Mouse (Mus musculus): ENCODE data around the gene March6. TPM values are rescaled to one million over a fixed set of nuclear protein-coding genes. Genes with fewer than 3 reads are reported as not detected.
A peak's percentile ranks its signal among the peaks of the same experiment; 100 is the strongest.

The March6 gene
- polyA plus RNA-seq, 1 experiment from 2014 or later, result 81.1 TPM

DNA sequence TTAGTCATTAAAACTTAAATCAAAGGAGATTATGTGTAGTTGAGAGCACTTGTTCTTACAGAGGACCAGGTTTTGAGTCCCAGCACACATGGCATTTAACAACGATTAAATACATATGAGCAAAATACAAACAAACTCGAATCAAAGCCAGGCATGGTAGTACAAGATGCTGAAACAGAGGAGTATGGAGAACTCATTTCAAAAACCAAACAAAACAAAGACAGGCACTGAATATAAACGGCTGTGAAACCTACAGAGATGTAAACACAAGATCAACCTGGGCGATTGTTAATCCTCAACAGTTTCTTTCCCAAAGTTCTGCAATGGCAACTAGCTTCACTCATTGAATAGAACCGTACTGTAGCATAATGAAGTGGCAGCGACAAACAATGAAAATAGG, 1.8 kb downstream of the March6 start:
- no peak for ATAC-seq (replicated peaks)
- Histone ChIP-seq H3K4me1 (peaks cover 20% of the 10 kb centered on the region), H3K27me3 (no peaks in the 10 kb centered on the region), H3K4me2 (replicated peaks) (peak overlapping the region; percentile 62), H3K36me3 (peaks cover 4% of the 10 kb centered on the region; the same call in 1 of the 2 replicates), H3K9ac (replicated peaks) (peak overlapping the region; percentile 86; the same call in 1 of the 2 replicates), H3K4me3 (peak overlapping the region; percentile 82), H3K9me3 (no peaks in the 10 kb centered on the region), H3K27ac (replicated peaks) (no peak overlapping the region)
- 23% methylated on average over 6 of the region's 6 CpGs for WGBS

DNA sequence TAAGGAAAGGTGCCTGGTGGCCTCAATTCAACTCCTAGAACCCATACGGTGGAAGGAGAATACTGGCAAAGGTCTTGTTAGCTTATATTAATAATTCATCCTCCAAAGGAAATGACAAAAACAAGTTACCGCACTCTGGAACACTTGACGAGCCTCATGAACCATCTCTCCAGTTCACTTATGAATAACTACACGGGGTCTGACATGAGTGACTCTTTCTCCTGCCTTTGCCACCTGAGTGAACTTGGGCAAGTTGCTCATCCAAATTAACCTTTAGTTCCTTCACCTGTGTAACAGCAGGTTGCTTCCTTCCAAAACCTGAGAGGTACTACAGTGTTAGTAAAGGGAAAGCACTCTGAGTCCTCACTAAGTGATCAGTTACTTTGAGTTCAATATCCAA, 2.4 kb downstream of the March6 start:
- WGBS, result 94% methylated on average over 4 of the region's 4 CpGs
- Histone ChIP-seq H3K4me1 (peaks cover 20% of the 10 kb centered on the region), H3K27ac (replicated peaks) (no peak overlapping the region), H3K36me3 (peaks cover 4% of the 10 kb centered on the region; the same call in 1 of the 2 replicates), H3K9ac (replicated peaks) (no peak overlapping the region), H3K4me3 (no peak overlapping the region), H3K9me3 (no peaks in the 10 kb centered on the region), H3K27me3 (no peaks in the 10 kb centered on the region), H3K4me2 (replicated peaks) (no peak overlapping the region)
- ATAC-seq (replicated peaks), result no peak

DNA sequence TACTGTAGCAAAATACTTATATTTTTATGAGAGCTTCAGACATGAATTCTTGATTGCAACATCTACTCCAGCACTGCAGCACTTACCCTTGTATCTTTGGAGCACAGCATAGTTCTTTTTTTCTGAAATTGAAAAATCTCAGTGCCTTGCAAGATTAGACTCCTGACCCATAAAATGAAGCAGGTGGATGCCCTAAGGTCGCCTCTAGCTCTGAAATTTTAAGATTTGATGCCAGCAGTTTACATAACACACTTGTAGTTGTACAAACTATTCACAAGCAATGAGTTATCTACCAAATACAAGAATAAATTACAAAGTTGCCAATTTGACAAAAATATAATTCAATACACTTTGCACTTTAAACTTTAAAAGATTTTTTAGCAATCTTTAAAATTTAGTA, 4.4 kb downstream of the March6 start:
- Histone ChIP-seq H3K36me3 (peaks cover 4% of the 10 kb centered on the region; the same call in 1 of the 2 replicates), H3K9me3 (no peaks in the 10 kb centered on the region), H3K4me1 (peaks cover 17% of the 10 kb centered on the region), H3K27me3 (no peaks in the 10 kb centered on the region), H3K4me3 (no peak overlapping the region), H3K27ac (replicated peaks) (no peak overlapping the region), H3K4me2 (replicated peaks) (no peak overlapping the region), H3K9ac (replicated peaks) (no peak overlapping the region)
- 100% methylated on average over 1 of the region's 1 CpGs for WGBS
- no peak for ATAC-seq (replicated peaks)

DNA sequence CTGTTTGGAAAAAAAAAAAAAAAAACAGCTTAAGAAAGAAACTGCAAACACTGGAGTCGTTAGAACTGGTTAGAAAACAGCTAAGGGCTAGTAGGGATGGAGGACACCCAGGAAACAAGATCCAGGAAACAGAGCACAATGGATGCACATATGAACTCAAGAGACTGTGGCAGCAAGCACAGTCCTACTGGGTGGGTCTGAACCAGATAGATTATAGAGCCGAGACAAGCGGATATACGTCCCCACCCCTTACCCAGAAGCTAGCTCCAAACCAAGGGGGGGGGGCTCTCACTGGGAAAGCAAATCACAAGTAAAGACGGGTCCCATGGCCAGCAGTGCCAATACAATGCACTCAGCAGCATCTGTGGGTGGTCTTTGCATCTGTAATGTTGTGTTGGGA, 11.9 kb downstream of the March6 start:
- WGBS, result 76% methylated on average over 5 of the region's 5 CpGs
- H3K9ac ChIP-seq (replicated peaks), result no peak overlapping the region
- no peaks in the 10 kb centered on the region for H3K9me3 ChIP-seq
- no peak overlapping the region for H3K4me3 ChIP-seq
- H3K36me3 ChIP-seq, result no peaks in the 10 kb centered on the region
- no peak for ATAC-seq (replicated peaks)
- no peaks in the 10 kb centered on the region for H3K27me3 ChIP-seq
- no peaks in the 10 kb centered on the region for H3K4me1 ChIP-seq
- H3K4me2 ChIP-seq (replicated peaks), result no peak overlapping the region
- no peak overlapping the region for H3K27ac ChIP-seq (replicated peaks)

DNA sequence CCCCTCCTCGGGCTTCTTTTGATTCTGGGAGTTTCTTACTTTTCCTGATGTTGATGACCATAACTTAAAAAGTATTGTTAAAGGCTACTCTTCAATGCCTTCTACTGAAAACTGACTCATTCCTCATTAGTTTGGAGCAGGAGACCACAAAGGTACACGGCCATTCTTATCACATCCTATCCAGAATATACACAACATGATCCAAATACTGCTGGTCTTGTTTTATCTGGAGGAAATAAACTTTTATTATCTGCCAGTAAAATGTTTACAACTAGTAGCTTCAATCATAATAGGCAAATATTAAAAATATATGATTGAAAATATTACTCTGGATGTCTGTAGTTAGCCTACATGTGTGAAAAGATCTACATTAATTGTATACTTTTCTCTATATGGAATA, 12.5 kb downstream of the March6 start:
- ATAC-seq (replicated peaks), result no peak
- 92% methylated on average over 2 of the region's 2 CpGs for WGBS

DNA sequence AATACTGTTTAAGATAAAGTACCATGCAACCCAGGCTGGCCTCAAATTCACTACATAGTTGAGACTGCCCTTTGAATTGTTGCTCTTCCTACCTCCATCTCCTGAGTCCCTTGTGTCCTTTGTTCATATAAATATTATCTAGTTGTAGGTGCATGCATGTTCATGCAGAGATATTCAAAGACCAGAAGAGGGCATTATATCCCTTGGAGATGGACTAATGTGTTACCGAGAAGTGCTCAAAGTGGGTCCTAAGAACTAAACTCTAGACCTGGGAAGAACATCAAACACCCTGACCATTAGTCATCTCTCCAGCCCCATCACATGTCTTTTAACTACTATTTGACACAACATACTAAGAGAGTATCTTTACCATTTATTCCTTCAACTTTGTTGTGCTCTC, 13.7 kb downstream of the March6 start:
- Histone ChIP-seq H3K27ac (replicated peaks) (no peak overlapping the region), H3K4me1 (0 out of 2 replicates have a peak, but pooled peaks cover 3% of the 10 kb centered on the region), H3K36me3 (no peaks in the 10 kb centered on the region), H3K9ac (replicated peaks) (no peak overlapping the region), H3K4me2 (replicated peaks) (no peak overlapping the region), H3K9me3 (no peaks in the 10 kb centered on the region), H3K27me3 (no peaks in the 10 kb centered on the region), H3K4me3 (no peak overlapping the region)
- no peak for ATAC-seq (replicated peaks)
- 95% methylated on average over 1 of the region's 1 CpGs for WGBS

More for the DNA sequence above, 12.5 kb downstream of the March6 start:
- Histone ChIP-seq H3K27ac (replicated peaks) (no peak overlapping the region), H3K4me1 (0 out of 2 replicates have a peak, but pooled peaks cover 2% of the 10 kb centered on the region), H3K4me3 (no peak overlapping the region), H3K9me3 (no peaks in the 10 kb centered on the region), H3K27me3 (no peaks in the 10 kb centered on the region), H3K9ac (replicated peaks) (no peak overlapping the region), H3K4me2 (replicated peaks) (no peak overlapping the region), H3K36me3 (no peaks in the 10 kb centered on the region)

DNA sequence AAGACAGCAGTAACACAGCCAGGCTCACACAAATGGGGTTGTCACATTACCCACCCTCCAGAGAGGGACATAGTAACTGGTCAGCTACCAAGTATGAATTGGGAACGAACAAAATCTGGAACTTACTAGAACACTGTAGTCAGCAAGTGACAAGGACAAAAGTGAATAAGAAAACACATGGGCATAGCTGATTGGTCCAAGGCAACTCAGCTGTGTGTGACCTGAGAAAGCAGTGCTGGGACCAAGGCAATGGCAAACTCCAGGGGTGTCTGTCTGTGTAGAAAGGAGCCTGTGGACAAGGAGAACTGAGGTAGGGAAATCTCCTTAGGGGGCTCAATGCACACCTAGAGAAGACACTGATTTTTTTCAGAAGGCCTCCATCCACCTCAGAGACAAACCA, 19.1 kb downstream of the March6 start:
- Histone ChIP-seq H3K9ac (replicated peaks) (no peak overlapping the region), H3K4me1 (peaks cover 14% of the 10 kb centered on the region), H3K27ac (replicated peaks) (no peak overlapping the region), H3K9me3 (no peaks in the 10 kb centered on the region), H3K4me2 (replicated peaks) (no peak overlapping the region), H3K4me3 (no peak overlapping the region), H3K36me3 (no peaks in the 10 kb centered on the region), H3K27me3 (no peaks in the 10 kb centered on the region)
- ATAC-seq (replicated peaks), result no peak
- 82% methylated on average over 1 of the region's 1 CpGs for WGBS

DNA sequence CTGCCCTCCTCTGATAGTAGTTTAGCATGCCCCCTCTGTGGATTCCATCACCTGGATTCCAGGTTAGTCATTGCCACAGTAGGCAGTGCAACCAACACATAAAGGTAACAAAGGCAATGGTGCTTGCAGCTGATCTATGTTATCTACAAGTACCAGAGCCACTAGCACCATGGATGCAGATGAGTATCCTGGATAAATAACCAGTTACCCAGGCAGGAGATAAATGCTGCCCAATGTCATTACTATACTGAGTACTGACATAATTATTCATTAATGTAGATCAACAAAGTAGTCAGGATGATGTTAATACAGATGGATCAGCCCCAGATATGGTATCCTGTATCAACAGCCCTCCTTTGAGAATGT, 19.5 kb downstream of the March6 start:
- H3K4me1 ChIP-seq, result peaks cover 14% of the 10 kb centered on the region
- no peaks in the 10 kb centered on the region for H3K27me3 ChIP-seq
- H3K9me3 ChIP-seq, result no peaks in the 10 kb centered on the region
- no peak overlapping the region for H3K4me3 ChIP-seq
- no peak for ATAC-seq (replicated peaks)
- no peak overlapping the region for H3K27ac ChIP-seq (replicated peaks)
- no peak overlapping the region for H3K9ac ChIP-seq (replicated peaks)
- H3K36me3 ChIP-seq, result no peaks in the 10 kb centered on the region
- no peak overlapping the region for H3K4me2 ChIP-seq (replicated peaks)

DNA sequence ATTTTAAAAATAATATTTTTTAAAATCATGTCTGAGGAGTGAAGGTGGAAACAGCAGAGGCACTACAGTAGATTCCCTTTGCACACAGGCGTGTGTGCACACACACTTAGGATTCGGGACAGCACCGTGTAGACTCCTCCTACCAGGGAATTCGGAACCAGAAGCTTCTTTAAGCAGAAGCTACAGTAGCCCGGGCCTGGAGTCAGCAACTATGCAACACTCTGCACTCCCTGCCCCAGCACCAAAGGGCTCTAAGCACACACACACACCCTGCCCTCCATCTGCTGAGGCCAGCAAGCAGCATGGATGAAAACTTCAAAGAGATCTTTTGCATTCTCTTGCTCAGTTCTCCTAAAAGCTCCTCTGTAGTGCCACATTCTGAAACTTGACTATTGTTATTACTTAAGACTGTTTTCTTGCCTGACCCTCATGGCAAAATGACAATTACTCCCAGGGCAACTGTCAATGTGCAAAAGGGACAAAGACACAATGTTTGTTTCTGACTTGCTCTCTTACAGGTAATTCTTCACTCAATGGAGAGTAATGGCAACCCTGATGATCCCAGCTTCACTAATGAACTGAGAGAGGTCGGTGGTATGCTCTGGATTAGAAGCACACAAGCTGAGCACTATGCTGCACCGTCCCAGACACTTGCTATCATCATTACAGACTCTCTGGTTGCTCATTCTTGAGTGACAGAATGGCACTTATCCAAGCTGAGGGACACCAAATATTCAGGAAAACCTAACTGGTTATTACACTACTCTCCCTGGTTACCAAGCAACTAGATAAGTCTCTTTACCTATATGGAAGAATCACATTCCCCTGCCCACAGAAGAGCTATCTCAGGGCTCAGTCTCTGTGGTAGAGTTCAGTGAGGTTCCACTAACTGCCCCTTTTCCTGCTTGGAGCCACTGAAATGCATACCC, 20.1 kb downstream of the March6 start:
- 61% methylated on average over 7 of the region's 7 CpGs for WGBS
- ATAC-seq (replicated peaks), result no peak
- H3K36me3 ChIP-seq, result no peaks in the 10 kb centered on the region
- no peak overlapping the region for H3K4me3 ChIP-seq
- no peak overlapping the region for H3K27ac ChIP-seq (replicated peaks)
- no peaks in the 10 kb centered on the region for H3K9me3 ChIP-seq
- peaks cover 14% of the 10 kb centered on the region for H3K4me1 ChIP-seq
- no peak overlapping the region for H3K9ac ChIP-seq (replicated peaks)
- H3K27me3 ChIP-seq, result no peaks in the 10 kb centered on the region
- H3K4me2 ChIP-seq (replicated peaks), result no peak overlapping the region

DNA sequence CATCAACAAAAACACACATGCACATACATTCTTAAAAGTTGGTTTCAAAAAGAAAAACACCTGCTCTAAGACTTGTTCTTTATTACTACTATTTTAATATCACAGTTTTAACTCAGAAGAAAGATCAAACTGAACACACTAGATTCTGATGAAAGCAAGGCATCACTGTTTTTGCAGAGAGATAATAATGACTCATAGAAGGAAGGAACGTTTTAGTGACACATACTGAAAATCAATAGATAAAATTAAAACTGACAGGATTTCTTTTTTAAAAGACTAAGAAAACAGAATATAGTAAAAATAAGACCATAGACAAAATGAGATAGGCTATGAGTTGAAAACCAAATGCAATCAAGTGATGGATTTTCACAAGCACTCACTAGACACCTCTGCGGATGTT, 25.8 kb downstream of the March6 start:
- no peak overlapping the region for H3K4me3 ChIP-seq
- H3K9me3 ChIP-seq, result no peaks in the 10 kb centered on the region
- peaks cover 15% of the 10 kb centered on the region; the same call in 1 of the 2 replicates for H3K36me3 ChIP-seq
- H3K9ac ChIP-seq (replicated peaks), result no peak overlapping the region
- H3K4me2 ChIP-seq (replicated peaks), result no peak overlapping the region
- H3K27me3 ChIP-seq, result no peaks in the 10 kb centered on the region
- 0 out of 2 replicates have a peak, but pooled peaks cover 4% of the 10 kb centered on the region for H3K4me1 ChIP-seq
- no peak overlapping the region for H3K27ac ChIP-seq (replicated peaks)
- WGBS, result 84% methylated on average over 2 of the region's 2 CpGs
- no peak for ATAC-seq (replicated peaks)

DNA sequence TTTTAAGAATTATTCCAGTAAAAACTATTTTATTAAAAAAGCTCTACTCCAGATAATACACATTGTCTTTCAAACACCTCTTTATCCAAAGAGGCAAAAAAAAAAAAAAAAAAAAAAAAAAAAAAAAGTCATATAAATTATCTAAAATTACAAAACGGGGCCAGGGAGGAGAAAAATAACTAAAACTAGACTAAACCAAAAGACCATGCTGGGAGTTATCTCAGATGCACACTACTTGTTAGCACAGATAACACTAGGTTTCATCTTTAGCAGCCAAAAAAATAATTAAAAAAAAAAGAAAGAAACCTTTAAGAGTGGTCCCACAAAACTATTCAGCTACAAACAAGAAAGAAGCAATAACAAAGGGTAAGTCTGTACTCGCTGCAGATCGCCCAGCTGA, 27.4 kb downstream of the March6 start:
- Histone ChIP-seq H3K4me3 (no peak overlapping the region), H3K9ac (replicated peaks) (no peak overlapping the region), H3K9me3 (no peaks in the 10 kb centered on the region), H3K36me3 (peaks cover 18% of the 10 kb centered on the region), H3K4me2 (replicated peaks) (no peak overlapping the region), H3K27me3 (no peaks in the 10 kb centered on the region), H3K27ac (replicated peaks) (no peak overlapping the region), H3K4me1 (0 out of 2 replicates have a peak, but pooled peaks cover 4% of the 10 kb centered on the region)
- WGBS, result 73% methylated on average over 3 of the region's 3 CpGs
- no peak for ATAC-seq (replicated peaks)

DNA sequence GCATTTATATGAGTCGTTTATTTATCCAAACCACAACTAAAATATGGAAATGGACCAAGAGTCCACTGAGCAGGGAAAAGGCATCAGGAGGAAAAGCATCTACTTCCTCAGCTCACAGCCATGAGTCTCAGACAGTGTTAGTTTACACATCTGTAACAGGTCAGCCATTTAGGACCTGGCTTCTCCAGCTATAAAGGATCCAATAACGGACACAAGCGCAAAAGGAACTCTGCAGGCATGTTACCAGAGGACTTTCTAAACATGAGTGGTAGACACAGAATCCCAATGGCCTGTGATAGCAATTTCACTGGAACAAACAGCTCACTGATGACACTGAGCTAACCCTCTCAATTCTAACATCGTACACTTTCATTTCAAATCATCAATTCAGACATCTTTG, 27.9 kb downstream of the March6 start:
- 90% methylated on average over 4 of the region's 4 CpGs for WGBS
- H3K4me3 ChIP-seq, result no peak overlapping the region

More for the DNA sequence above, 27.9 kb downstream of the March6 start:
- Histone ChIP-seq H3K27ac (replicated peaks) (no peak overlapping the region), H3K36me3 (peaks cover 21% of the 10 kb centered on the region), H3K9ac (replicated peaks) (no peak overlapping the region), H3K9me3 (no peaks in the 10 kb centered on the region), H3K27me3 (no peaks in the 10 kb centered on the region), H3K4me2 (replicated peaks) (no peak overlapping the region), H3K4me1 (0 out of 2 replicates have a peak, but pooled peaks cover 4% of the 10 kb centered on the region)
- ATAC-seq (replicated peaks), result no peak
